Mouse (Mus musculus): ENCODE measurements around the gene Nacad. TPM values are rescaled to one million over a fixed set of nuclear protein-coding genes. Genes with fewer than 3 reads are reported as not detected.
"Not testable (repeated sequence)": the region's sequence is repeated elsewhere in the genome, so short reads cannot be mapped to it uniquely, and the experiment has no call there.

Gene Nacad
- polyA plus RNA-seq (2014; fragmentation: Nextera tagmentation; extraction: Ambion mirVana) = 44.3 and 44.8 TPM in 2 replicates

DNA sequence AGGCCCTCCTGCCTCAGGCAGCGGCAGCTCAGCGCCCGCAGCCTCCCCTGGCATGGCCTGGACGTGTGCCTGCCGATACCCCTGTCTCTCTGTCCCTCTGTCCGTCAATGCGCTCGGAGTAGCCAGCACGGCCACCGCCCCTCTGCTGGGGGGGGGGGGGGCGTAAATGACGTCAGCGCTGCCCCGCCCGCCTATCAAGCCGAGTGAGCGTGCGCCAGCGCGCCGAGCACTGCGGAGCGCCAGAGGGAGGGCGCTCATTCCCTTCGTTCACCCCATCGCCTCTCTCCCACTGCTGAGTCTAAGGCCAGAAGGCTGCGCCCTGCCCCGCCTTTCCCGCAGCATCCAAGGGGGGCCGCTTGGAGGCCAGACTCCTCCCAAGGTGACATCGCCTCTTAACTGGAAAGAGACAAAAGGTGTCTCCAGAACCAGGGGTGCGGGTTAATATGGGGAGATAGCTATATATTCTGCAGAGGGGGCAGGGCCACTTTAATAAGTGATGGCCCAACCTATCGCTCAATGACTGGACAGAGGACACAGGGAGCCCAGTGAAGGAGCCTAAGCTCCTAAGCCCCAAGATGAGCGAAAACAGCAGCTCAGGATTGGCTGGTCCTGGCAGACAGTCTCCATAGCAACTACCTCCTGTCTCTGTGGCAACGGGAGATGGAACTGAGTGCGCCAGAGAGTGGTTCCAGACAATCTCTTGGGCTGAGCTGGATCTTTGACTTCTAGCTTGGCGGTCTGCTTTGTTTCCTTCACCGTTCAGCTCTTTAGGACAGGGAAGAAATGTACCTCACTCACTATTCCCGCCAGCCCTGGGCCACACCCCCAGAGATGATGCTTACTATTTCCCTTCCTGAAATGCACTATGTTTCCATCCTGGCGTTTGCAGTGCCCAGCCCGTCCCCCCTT lies at the start of gene Nacad:
Gene Nacad (minus strand): TSS at position 563 of the 909 bp plus-strand sequence.
- Histone ChIP-seq H3K27me3 (ENCODE audit: control insufficient read depth, insufficient read depth, low read length) (peaks cover 4% of the 10 kb centered on the region), H3K27ac (ENCODE audit: low read depth, low read length) (peak within 1 kb of the TSS; percentile 85), H3K4me1 (replicated peaks; ENCODE audit: control insufficient read depth, insufficient read depth, low read length) (peaks cover 2% of the 10 kb centered on the region; the same call in 1 of the 2 replicates), H3K4me3 (ENCODE audit: low read depth, low read length) (peak within 1 kb of the TSS; percentile 52), H3K9ac (ENCODE audit: low read depth, low read length) (peak within 1 kb of the TSS; percentile 77), H3K9me3 (ENCODE audit: control insufficient read depth, low read length) (no peaks in the 10 kb centered on the region), H3K36me3 (ENCODE audit: control insufficient read depth, insufficient read depth, low read length) (no peaks in the 10 kb centered on the region), H3K4me2 (replicated peaks; ENCODE audit: low read depth, low read length) (peak within 1 kb of the TSS; percentile 57)
- peak; percentile 91 for ATAC-seq (ENCODE audit: low FRiP score)
- peak; percentile 79 for DNase-seq (ENCODE audit: low spot score)
- WGBS = 6% methylated on average over 35 of the region's 41 CpGs

DNA sequence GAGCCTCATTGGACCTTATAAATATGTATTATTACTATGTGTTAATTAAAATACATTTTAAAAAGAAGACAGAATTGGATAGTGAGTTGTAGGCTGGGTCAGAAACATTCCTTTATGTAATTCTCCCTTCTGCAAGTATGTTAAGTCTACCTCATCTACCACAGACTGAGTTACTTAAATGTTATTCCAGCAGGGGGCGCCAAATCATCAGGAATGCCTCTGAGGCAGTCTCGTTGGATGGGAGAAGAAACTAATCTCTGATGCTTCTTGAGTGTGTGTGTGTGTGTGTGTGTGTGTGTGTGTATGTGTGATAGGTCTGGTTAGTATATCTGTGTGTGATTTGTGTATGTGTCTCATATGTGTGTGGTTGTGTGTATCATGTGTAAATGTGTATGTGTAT lies 49.0 kb upstream of the Nacad start:
- Histone ChIP-seq H3K4me2 (replicated peaks; ENCODE audit: low read depth, low read length) (no peak overlapping the region), H3K9me3 (ENCODE audit: control insufficient read depth, low read length) (no peaks in the 10 kb centered on the region), H3K4me3 (ENCODE audit: low read depth, low read length) (no peak overlapping the region), H3K4me1 (replicated peaks; ENCODE audit: control insufficient read depth, insufficient read depth, low read length) (no peaks in the 10 kb centered on the region), H3K9ac (ENCODE audit: low read depth, low read length) (no peak overlapping the region), H3K27ac (ENCODE audit: low read depth, low read length) (no peak overlapping the region), H3K27me3 (ENCODE audit: control insufficient read depth, insufficient read depth, low read length) (no peaks in the 10 kb centered on the region), H3K36me3 (ENCODE audit: control insufficient read depth, insufficient read depth, low read length) (no peaks in the 10 kb centered on the region)
- peak; percentile 94 for DNase-seq (ENCODE audit: low spot score)
- 5% methylated on average over 2 of the region's 2 CpGs for WGBS
- peak; percentile 46 for ATAC-seq (ENCODE audit: low FRiP score)

DNA sequence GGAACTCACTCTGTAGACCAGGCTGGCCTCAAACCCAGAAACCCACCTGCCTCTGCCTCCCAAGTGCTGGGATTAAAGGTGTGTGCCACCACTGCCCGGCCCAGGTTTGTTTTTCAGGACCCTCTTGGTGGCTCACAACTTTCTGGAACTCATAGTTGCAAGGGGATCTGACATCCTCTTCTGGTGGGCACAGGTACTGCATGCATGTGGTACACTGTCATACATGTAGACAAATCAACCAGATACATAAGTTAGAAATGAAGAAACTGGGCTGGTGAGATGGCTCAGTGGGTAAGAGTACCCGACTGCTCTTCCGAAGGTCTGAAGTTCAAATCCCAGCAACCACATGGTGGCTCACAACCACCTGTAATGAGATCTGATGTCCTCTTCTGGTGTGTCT lies 47.1 kb upstream of the Nacad start:
- not testable (repeated sequence) for H3K27ac ChIP-seq (ENCODE audit: low read depth, low read length); H3K36me3 ChIP-seq (ENCODE audit: control insufficient read depth, insufficient read depth, low read length); H3K4me1 ChIP-seq (replicated peaks; ENCODE audit: control insufficient read depth, insufficient read depth, low read length); H3K9me3 ChIP-seq (ENCODE audit: control insufficient read depth, low read length); DNase-seq (ENCODE audit: low spot score); H3K27me3 ChIP-seq (ENCODE audit: control insufficient read depth, insufficient read depth, low read length); H3K9ac ChIP-seq (ENCODE audit: low read depth, low read length); ATAC-seq (ENCODE audit: low FRiP score); H3K4me2 ChIP-seq (replicated peaks; ENCODE audit: low read depth, low read length); H3K4me3 ChIP-seq (ENCODE audit: low read depth, low read length)
- WGBS = 75% methylated on average over 3 of the region's 3 CpGs

DNA sequence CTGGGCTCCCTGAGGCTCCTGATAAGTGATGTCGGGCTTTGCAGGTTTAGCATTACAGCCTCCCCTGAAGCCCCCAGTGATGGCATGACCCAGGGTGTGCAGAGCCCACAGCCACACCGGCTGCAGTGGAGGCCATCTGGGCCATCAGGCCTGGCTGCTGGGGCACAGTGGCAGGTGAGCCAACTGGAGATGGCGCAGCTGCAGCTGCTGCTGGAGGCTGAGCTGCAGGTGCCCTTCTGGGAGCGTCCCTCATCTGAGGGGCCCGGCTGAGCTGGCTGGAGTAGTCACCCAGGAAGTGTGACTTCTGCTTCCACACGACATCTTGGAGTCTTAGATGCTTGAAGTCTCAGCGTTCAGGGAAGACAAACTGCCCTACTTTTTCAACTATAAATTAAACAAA lies 44.7 kb upstream of the Nacad start:
- H3K27me3 ChIP-seq (ENCODE audit: control insufficient read depth, insufficient read depth, low read length) = no peaks in the 10 kb centered on the region
- H3K9me3 ChIP-seq (ENCODE audit: control insufficient read depth, low read length) = no peaks in the 10 kb centered on the region
- H3K4me2 ChIP-seq (replicated peaks; ENCODE audit: low read depth, low read length) = no peak overlapping the region
- WGBS = 63% methylated on average over 7 of the region's 7 CpGs
- H3K4me3 ChIP-seq (ENCODE audit: low read depth, low read length) = no peak overlapping the region
- H3K27ac ChIP-seq (ENCODE audit: low read depth, low read length) = no peak overlapping the region
- ATAC-seq (ENCODE audit: low FRiP score) (no peak), DNase-seq (ENCODE audit: low spot score) (no peak)
- H3K9ac ChIP-seq (ENCODE audit: low read depth, low read length) = no peak overlapping the region
- no peaks in the 10 kb centered on the region for H3K4me1 ChIP-seq (replicated peaks; ENCODE audit: control insufficient read depth, insufficient read depth, low read length)
- H3K36me3 ChIP-seq (ENCODE audit: control insufficient read depth, insufficient read depth, low read length) = no peaks in the 10 kb centered on the region

DNA sequence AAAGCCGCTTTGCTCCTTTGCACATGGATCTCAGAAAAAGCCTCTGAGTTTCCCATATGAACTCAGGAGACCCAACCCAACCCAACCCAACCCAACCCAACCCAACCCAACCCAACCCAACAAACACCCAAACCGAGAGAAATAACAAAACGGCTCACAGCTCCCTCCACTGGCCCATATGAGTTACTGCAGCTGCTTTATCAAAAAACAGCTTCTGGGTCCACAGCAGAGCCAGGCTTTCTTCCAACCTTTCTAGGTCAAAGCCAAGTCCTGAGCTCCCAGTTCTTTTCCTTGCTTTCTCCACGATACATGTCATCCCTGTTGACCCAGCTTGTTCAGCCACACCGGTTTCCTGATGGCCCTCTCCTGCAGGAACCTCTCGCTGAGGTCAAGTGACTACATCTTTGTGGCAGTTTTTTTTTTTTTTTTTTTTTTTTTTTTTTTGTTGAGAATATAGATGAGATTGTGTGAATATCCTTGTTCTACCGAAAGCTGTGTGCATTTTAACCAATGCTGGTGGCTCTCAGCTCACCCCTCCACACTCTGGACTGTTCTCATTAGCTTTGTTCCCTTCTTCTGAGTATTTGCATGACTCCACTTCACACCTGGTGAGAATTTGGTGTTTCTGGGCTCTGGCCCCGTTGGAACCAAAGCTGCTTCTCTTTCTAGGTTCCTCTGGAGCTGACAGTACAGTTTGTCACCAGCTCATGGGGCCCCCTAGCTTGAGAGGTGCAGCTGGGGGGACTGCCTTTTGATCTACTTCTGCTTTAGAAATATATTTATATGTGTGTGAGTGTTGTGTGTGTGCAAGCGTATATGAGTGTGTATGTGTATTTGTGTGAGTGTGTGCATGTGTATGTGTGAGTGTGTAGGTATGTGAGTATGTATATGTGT lies 42.2 kb upstream of the Nacad start:
- Histone ChIP-seq H3K9ac (ENCODE audit: low read depth, low read length) (no peak overlapping the region), H3K36me3 (ENCODE audit: control insufficient read depth, insufficient read depth, low read length) (no peaks in the 10 kb centered on the region), H3K27ac (ENCODE audit: low read depth, low read length) (no peak overlapping the region), H3K9me3 (ENCODE audit: control insufficient read depth, low read length) (no peaks in the 10 kb centered on the region), H3K4me1 (replicated peaks; ENCODE audit: control insufficient read depth, insufficient read depth, low read length) (no peaks in the 10 kb centered on the region), H3K4me2 (replicated peaks; ENCODE audit: low read depth, low read length) (no peak overlapping the region), H3K27me3 (ENCODE audit: control insufficient read depth, insufficient read depth, low read length) (no peaks in the 10 kb centered on the region), H3K4me3 (ENCODE audit: low read depth, low read length) (no peak overlapping the region)
- ATAC-seq (ENCODE audit: low FRiP score) (no peak), DNase-seq (ENCODE audit: low spot score) (no peak)
- 65% methylated on average over 9 of the region's 9 CpGs for WGBS

DNA sequence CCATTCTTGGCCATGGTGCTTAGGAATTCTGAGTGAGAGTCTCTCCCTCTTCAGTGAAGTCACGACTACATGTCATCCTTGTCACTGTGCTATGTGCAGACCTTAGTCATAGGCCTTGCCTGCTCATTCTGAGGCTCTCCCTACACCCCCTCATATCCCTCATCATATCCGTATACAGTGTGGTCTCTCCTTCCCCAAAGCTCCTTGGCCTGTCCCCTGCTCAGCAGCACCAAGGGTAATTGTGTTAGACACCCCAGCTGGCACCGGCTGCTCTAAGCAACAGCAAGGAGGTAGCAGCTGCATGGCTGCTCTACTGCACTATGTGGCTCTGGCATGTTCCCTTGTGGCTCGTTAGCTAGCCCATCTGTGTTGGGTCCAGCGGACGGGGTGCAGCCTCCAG lies 38.7 kb upstream of the Nacad start:
- Histone ChIP-seq H3K9me3 (ENCODE audit: control insufficient read depth, low read length) (no peaks in the 10 kb centered on the region), H3K4me1 (replicated peaks; ENCODE audit: control insufficient read depth, insufficient read depth, low read length) (no peaks in the 10 kb centered on the region), H3K27ac (ENCODE audit: low read depth, low read length) (no peak overlapping the region), H3K36me3 (ENCODE audit: control insufficient read depth, insufficient read depth, low read length) (no peaks in the 10 kb centered on the region), H3K4me2 (replicated peaks; ENCODE audit: low read depth, low read length) (no peak overlapping the region), H3K4me3 (ENCODE audit: low read depth, low read length) (no peak overlapping the region), H3K27me3 (ENCODE audit: control insufficient read depth, insufficient read depth, low read length) (no peaks in the 10 kb centered on the region), H3K9ac (ENCODE audit: low read depth, low read length) (no peak overlapping the region)
- whole genome bisulfite sequencing = 73% methylated on average over 6 of the region's 6 CpGs
- DNase-seq (ENCODE audit: low spot score) (no peak), ATAC-seq (ENCODE audit: low FRiP score) (no peak; the same call in 1 of the 2 replicates)

DNA sequence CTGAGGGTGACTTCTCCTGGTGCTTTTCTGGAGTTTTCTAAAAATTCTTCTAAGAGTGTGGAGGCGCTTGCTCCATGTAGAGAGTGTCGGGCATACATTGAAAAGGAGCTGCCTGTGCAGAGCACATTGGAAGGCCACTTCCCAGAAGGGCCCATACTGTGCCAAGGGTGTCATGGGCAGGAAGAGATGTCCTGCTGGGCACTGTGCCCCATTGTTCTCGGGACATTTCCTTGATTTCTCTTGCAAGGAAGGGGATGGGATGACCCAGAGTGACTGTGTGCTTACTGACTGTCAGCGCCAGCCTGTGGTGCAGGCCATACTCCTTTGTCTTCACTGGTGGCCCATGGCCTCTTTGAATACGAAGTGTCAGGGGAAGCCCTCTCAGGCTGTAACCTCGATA lies 33.2 kb upstream of the Nacad start:
- DNase-seq (ENCODE audit: low spot score) (no peak), ATAC-seq (ENCODE audit: low FRiP score) (no peak)
- H3K4me3 ChIP-seq (ENCODE audit: low read depth, low read length) = no peak overlapping the region
- no peak overlapping the region for H3K27ac ChIP-seq (ENCODE audit: low read depth, low read length)
- no peaks in the 10 kb centered on the region for H3K36me3 ChIP-seq (ENCODE audit: control insufficient read depth, insufficient read depth, low read length)
- H3K9me3 ChIP-seq (ENCODE audit: control insufficient read depth, low read length) = no peaks in the 10 kb centered on the region
- no peak overlapping the region for H3K4me2 ChIP-seq (replicated peaks; ENCODE audit: low read depth, low read length)
- WGBS = 76% methylated on average over 6 of the region's 6 CpGs
- H3K9ac ChIP-seq (ENCODE audit: low read depth, low read length) = no peak overlapping the region
- no peaks in the 10 kb centered on the region for H3K27me3 ChIP-seq (ENCODE audit: control insufficient read depth, insufficient read depth, low read length)
- no peaks in the 10 kb centered on the region for H3K4me1 ChIP-seq (replicated peaks; ENCODE audit: control insufficient read depth, insufficient read depth, low read length)

DNA sequence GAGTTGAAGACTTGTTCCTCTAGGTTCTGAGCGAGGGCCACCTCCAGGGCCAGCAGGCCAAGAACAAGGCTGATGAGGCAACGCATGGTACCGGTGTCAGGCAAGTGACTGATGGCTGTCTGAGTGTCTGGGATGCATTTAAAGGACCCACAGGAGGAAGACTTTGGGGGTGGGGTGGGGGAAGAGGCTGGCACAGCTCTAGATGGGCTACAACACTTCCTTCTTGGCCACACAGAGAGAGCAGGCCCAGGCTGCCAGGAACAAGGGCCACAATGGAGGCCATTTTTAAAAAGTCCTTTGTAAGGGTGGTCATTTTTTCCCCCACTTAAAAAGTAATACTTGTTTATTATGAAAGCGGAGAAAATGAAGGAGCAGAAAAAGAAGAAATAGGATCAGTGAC lies 32.7 kb upstream of the Nacad start, which contains the start of gene Wap:
Gene Wap (minus strand): TSS at position 101 of the 400 bp plus-strand sequence.
- ATAC-seq (ENCODE audit: low FRiP score) (no peak), DNase-seq (ENCODE audit: low spot score) (no peak)
- no peaks in the 10 kb centered on the region for H3K27me3 ChIP-seq (ENCODE audit: control insufficient read depth, insufficient read depth, low read length)
- no peaks in the 10 kb centered on the region for H3K4me1 ChIP-seq (replicated peaks; ENCODE audit: control insufficient read depth, insufficient read depth, low read length)
- 85% methylated on average over 4 of the region's 4 CpGs for WGBS
- no peak within 1 kb of the TSS for H3K27ac ChIP-seq (ENCODE audit: low read depth, low read length)
- H3K4me3 ChIP-seq (ENCODE audit: low read depth, low read length) = no peak within 1 kb of the TSS
- H3K9me3 ChIP-seq (ENCODE audit: control insufficient read depth, low read length) = no peaks in the 10 kb centered on the region
- no peak within 1 kb of the TSS for H3K9ac ChIP-seq (ENCODE audit: low read depth, low read length)
- no peak within 1 kb of the TSS for H3K4me2 ChIP-seq (replicated peaks; ENCODE audit: low read depth, low read length)
- no peaks in the 10 kb centered on the region for H3K36me3 ChIP-seq (ENCODE audit: control insufficient read depth, insufficient read depth, low read length)
